Mouse (Mus musculus): ENCODE results near the gene Nmt1. TPM values are rescaled to one million over a fixed set of nuclear protein-coding genes. Genes with fewer than 3 reads are reported as not detected.

The Nmt1 gene
- polyA plus RNA-seq, 1 experiment: 101 TPM

DNA sequence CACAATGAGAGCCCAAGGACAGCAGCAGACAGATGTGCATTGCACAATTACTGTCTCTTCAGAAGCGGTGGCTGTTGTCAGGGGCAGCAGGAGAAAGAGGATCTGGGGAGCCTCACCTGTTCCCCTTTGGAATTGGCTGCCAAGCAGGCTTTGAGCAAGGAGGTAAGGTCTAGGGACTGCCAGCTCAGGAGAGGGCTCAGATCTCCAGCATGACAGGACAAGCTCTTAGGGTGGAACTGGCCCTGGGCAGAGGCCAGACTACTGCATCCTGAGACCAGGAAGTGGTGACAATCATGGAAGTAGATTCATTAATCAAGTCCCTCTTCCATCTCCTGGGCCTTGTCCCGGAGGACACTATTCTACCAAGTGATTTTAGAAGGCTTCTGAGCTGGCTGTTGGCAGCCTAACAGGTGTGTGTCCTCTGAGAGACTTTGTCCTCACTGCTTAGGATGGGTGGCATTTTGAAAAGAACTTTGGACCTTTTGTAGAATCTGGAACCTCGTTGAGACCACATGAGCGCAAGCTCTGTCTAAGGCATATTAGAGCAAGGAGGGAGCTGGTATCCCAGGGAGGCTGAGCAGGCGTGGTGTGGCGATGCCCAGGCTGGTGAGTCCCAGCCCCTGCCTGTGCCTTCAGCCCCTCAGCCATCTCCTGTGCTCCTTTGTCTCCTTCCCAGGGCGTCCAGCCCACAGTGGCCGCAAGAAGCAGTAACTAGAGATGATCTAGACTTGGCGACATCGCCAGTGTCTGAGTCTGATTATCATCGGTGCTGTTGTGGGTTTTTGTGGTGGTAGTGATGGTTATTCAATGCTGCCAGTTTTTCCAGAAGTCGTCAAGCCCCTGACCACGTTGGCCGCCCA is 38.4 kb downstream of the Nmt1 start:
- Histone ChIP-seq H3K27ac (ENCODE audit: insufficient read depth, low read length) (no peak overlapping the region), H3K4me1 (ENCODE audit: control insufficient read depth, insufficient read depth, low read length) (no peaks in the 10 kb centered on the region), H3K9ac (ENCODE audit: low read depth, poor library complexity, severe bottlenecking) (no peak overlapping the region), H3K27me3 (ENCODE audit: control insufficient read depth, insufficient read depth, low read length, poor library complexity, severe bottlenecking) (no peaks in the 10 kb centered on the region), H3K4me3 (ENCODE audit: low read depth, low read length) (no peak overlapping the region), H3K9me3 (replicated peaks; ENCODE audit: control insufficient read depth, insufficient read depth, low read length, poor library complexity, severe bottlenecking) (no peaks in the 10 kb centered on the region), H3K36me3 (ENCODE audit: control insufficient read depth, insufficient read depth, low read length, poor library complexity, severe bottlenecking) (peaks cover 53% of the 10 kb centered on the region)
- no peak for TF ChIP-seq POLR2A (IDR thresholded peaks at IDR 0.05; ENCODE audit: insufficient read depth, low read length)
- no peak for TF ChIP-seq CTCF (IDR thresholded peaks at IDR 0.05; ENCODE audit: low read depth, low read length)
- no peak for TF ChIP-seq EP300 (IDR thresholded peaks at IDR 0.05; ENCODE audit: insufficient read depth, low read depth, low read length)

DNA sequence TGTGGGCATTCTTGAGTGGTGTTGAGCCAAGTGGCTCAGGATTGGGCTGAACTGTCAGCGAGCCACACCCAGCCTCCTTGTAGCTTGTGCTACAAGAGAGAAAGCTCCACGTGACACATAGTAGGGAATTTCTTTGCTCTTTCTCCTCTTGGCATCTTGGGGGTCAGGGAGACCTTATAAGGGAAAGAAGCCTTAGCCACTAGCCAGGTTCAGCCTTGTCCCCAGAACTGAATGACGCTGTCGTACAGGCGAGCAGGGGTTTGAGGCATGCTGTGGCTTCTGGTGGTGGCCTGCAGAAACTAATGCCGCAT is 39.0 kb downstream of the Nmt1 start:
- Histone ChIP-seq H3K4me1 (ENCODE audit: control insufficient read depth, insufficient read depth, low read length) (no peaks in the 10 kb centered on the region), H3K36me3 (ENCODE audit: control insufficient read depth, insufficient read depth, low read length, poor library complexity, severe bottlenecking) (peaks cover 47% of the 10 kb centered on the region), H3K4me3 (ENCODE audit: low read depth, low read length) (no peak overlapping the region), H3K9me3 (replicated peaks; ENCODE audit: control insufficient read depth, insufficient read depth, low read length, poor library complexity, severe bottlenecking) (no peaks in the 10 kb centered on the region), H3K27ac (ENCODE audit: insufficient read depth, low read length) (peak overlapping the region; percentile 42; the same call in 1 of the 2 replicates), H3K9ac (ENCODE audit: low read depth, poor library complexity, severe bottlenecking) (no peak overlapping the region), H3K27me3 (ENCODE audit: control insufficient read depth, insufficient read depth, low read length, poor library complexity, severe bottlenecking) (no peaks in the 10 kb centered on the region)
- TF ChIP-seq EP300 (IDR thresholded peaks at IDR 0.05; ENCODE audit: insufficient read depth, low read depth, low read length) (no peak), CTCF (IDR thresholded peaks at IDR 0.05; ENCODE audit: low read depth, low read length) (no peak), POLR2A (IDR thresholded peaks at IDR 0.05; ENCODE audit: insufficient read depth, low read length) (no peak)

GRCm38 (mm10) chr11:103067457-103068001 is 39.5 kb downstream of the Nmt1 start:
- Histone ChIP-seq H3K4me1 (ENCODE audit: control insufficient read depth, insufficient read depth, low read length) (no peaks in the 10 kb centered on the region), H3K9ac (ENCODE audit: low read depth, poor library complexity, severe bottlenecking) (no peak overlapping the region), H3K27me3 (ENCODE audit: control insufficient read depth, insufficient read depth, low read length, poor library complexity, severe bottlenecking) (no peaks in the 10 kb centered on the region), H3K27ac (ENCODE audit: insufficient read depth, low read length) (peak overlapping the region; percentile 45; the same call in 1 of the 2 replicates), H3K4me3 (ENCODE audit: low read depth, low read length) (no peak overlapping the region), H3K9me3 (replicated peaks; ENCODE audit: control insufficient read depth, insufficient read depth, low read length, poor library complexity, severe bottlenecking) (no peaks in the 10 kb centered on the region), H3K36me3 (ENCODE audit: control insufficient read depth, insufficient read depth, low read length, poor library complexity, severe bottlenecking) (peaks cover 47% of the 10 kb centered on the region)
- TF ChIP-seq CTCF (IDR thresholded peaks at IDR 0.05; ENCODE audit: low read depth, low read length) (no peak), POLR2A (IDR thresholded peaks at IDR 0.05; ENCODE audit: insufficient read depth, low read length) (no peak), EP300 (IDR thresholded peaks at IDR 0.05; ENCODE audit: insufficient read depth, low read depth, low read length) (no peak)

DNA sequence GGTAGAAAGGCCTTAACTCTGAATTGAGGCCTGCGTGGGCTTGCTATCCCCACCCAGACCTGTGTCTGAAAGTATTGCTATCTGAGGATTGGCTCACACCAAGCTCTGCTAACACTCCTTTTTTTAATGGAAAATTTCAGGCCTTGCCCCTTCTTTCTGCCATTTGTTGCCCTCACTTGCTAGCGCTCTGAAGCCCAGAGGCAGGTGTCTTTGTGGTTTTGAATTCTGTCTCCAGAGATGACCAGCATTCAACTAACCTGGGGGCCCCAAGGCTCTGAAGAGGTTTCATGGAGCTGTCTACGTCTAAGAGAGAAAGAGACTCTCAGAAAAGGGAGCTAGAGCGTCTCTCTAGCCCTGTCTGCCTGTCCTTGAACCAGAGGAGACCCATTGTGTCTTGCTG is 40.3 kb downstream of the Nmt1 start:
- peak overlapping the region; percentile 45 for H3K27ac ChIP-seq (ENCODE audit: insufficient read depth, low read length)
- H3K9me3 ChIP-seq (replicated peaks; ENCODE audit: control insufficient read depth, insufficient read depth, low read length, poor library complexity, severe bottlenecking): no peaks in the 10 kb centered on the region
- no peaks in the 10 kb centered on the region for H3K27me3 ChIP-seq (ENCODE audit: control insufficient read depth, insufficient read depth, low read length, poor library complexity, severe bottlenecking)
- H3K4me3 ChIP-seq (ENCODE audit: low read depth, low read length): no peak overlapping the region
- H3K36me3 ChIP-seq (ENCODE audit: control insufficient read depth, insufficient read depth, low read length, poor library complexity, severe bottlenecking): peaks cover 42% of the 10 kb centered on the region
- no peak overlapping the region for H3K9ac ChIP-seq (ENCODE audit: low read depth, poor library complexity, severe bottlenecking)
- TF ChIP-seq CTCF (IDR thresholded peaks at IDR 0.05; ENCODE audit: low read depth, low read length) (no peak), POLR2A (IDR thresholded peaks at IDR 0.05; ENCODE audit: insufficient read depth, low read length) (no peak), EP300 (IDR thresholded peaks at IDR 0.05; ENCODE audit: insufficient read depth, low read depth, low read length) (no peak)
- no peaks in the 10 kb centered on the region for H3K4me1 ChIP-seq (ENCODE audit: control insufficient read depth, insufficient read depth, low read length)

- no peaks in the 10 kb centered on the region for H3K27me3 ChIP-seq (ENCODE audit: control insufficient read depth, insufficient read depth, low read length, poor library complexity, severe bottlenecking)
- no peak for TF ChIP-seq CTCF (IDR thresholded peaks at IDR 0.05; ENCODE audit: low read depth, low read length)
- TF ChIP-seq POLR2A (IDR thresholded peaks at IDR 0.05; ENCODE audit: insufficient read depth, low read length): no peak
- TF ChIP-seq EP300 (IDR thresholded peaks at IDR 0.05; ENCODE audit: insufficient read depth, low read depth, low read length): no peak
- H3K4me3 ChIP-seq (ENCODE audit: low read depth, low read length): no peak overlapping the region
- H3K27ac ChIP-seq (ENCODE audit: insufficient read depth, low read length): no peak overlapping the region
- H3K9ac ChIP-seq (ENCODE audit: low read depth, poor library complexity, severe bottlenecking): no peak overlapping the region
- no peaks in the 10 kb centered on the region for H3K4me1 ChIP-seq (ENCODE audit: control insufficient read depth, insufficient read depth, low read length)
- H3K36me3 ChIP-seq (ENCODE audit: control insufficient read depth, insufficient read depth, low read length, poor library complexity, severe bottlenecking): peaks cover 35% of the 10 kb centered on the region
- no peaks in the 10 kb centered on the region for H3K9me3 ChIP-seq (replicated peaks; ENCODE audit: control insufficient read depth, insufficient read depth, low read length, poor library complexity, severe bottlenecking)
Observed at GRCm38 (mm10) chr11:103068884-103069283, 40.9 kb downstream of the Nmt1 start.

GRCm38 (mm10) chr11:103069731-103070130 is 41.7 kb downstream of the Nmt1 start:
- peaks cover under 1% of the 10 kb centered on the region for H3K4me1 ChIP-seq (ENCODE audit: control insufficient read depth, insufficient read depth, low read length)
- no peak for TF ChIP-seq CTCF (IDR thresholded peaks at IDR 0.05; ENCODE audit: low read depth, low read length)
- no peak for TF ChIP-seq POLR2A (IDR thresholded peaks at IDR 0.05; ENCODE audit: insufficient read depth, low read length)
- TF ChIP-seq EP300 (IDR thresholded peaks at IDR 0.05; ENCODE audit: insufficient read depth, low read depth, low read length): no peak
- H3K9ac ChIP-seq (ENCODE audit: low read depth, poor library complexity, severe bottlenecking): no peak overlapping the region
- no peak overlapping the region for H3K27ac ChIP-seq (ENCODE audit: insufficient read depth, low read length)
- H3K36me3 ChIP-seq (ENCODE audit: control insufficient read depth, insufficient read depth, low read length, poor library complexity, severe bottlenecking): peaks cover 27% of the 10 kb centered on the region
- no peaks in the 10 kb centered on the region for H3K9me3 ChIP-seq (replicated peaks; ENCODE audit: control insufficient read depth, insufficient read depth, low read length, poor library complexity, severe bottlenecking)
- no peak overlapping the region for H3K4me3 ChIP-seq (ENCODE audit: low read depth, low read length)
- no peaks in the 10 kb centered on the region for H3K27me3 ChIP-seq (ENCODE audit: control insufficient read depth, insufficient read depth, low read length, poor library complexity, severe bottlenecking)

Measured in ES-Bruce4 (cell line).